Mouse (Mus musculus) stomach, postnatal 0 days (tissue): ENCODE measurements around the gene Coro2b.

ENCODE experiments used
- CTCF ChIP-seq: IDR thresholded peaks from 2 replicates; pipeline ENCODE4 v1.5.1; 2016; ENCODE audit warnings: antibody characterized with exemption, low read depth, mild to moderate bottlenecking, moderate library complexity
- EP300 ChIP-seq: optimal IDR thresholded peaks from 2 replicates; pipeline ENCODE3; 2016; ENCODE audit warnings: antibody characterized with exemption

GRCm38 (mm10) chr9:62541182-62541581 is 4.3 kb upstream of the Coro2b start:
- TF ChIP-seq CTCF: no peak
- TF ChIP-seq EP300: no peak
